Mouse (Mus musculus): ENCODE data around the gene Heatr3. TPM values are rescaled to one million over a fixed set of nuclear protein-coding genes. Genes with fewer than 3 reads are reported as not detected.

Heatr3 gene
- 10 to 100 TPM; 21.5 to 23.3 (median 21.7) TPM for total RNA-seq (2022)

- peak; percentile 98 for DNase-seq (ENCODE audit: low spot score)
These were observed at the start of gene Heatr3 for GRCm38 (mm10) chr8:88137748-88138484. Gene Heatr3, plus strand, starts transcription at chr8:88137855.

- DNase-seq (ENCODE audit: low spot score): no peak
These were observed 49.6 kb upstream of the Heatr3 start for GRCm38 (mm10) chr8:88088006-88088405.

GRCm38 (mm10) chr8:88091661-88092060 is 46.0 kb upstream of the Heatr3 start:
- DNase-seq (ENCODE audit: low spot score): no peak

- no peak for DNase-seq (ENCODE audit: low spot score)
These were observed 44.3 kb upstream of the Heatr3 start for GRCm38 (mm10) chr8:88093367-88093766.

- no peak for DNase-seq (ENCODE audit: low spot score)
These were observed 38.8 kb upstream of the Heatr3 start for GRCm38 (mm10) chr8:88098856-88099255.

GRCm38 (mm10) chr8:88099526-88099925 is 38.1 kb upstream of the Heatr3 start:
- peak; percentile 19 for DNase-seq (ENCODE audit: low spot score)

GRCm38 (mm10) chr8:88109241-88109640 is 28.4 kb upstream of the Heatr3 start:
- DNase-seq (ENCODE audit: low spot score): no peak

- DNase-seq (ENCODE audit: low spot score): peak; percentile 100
These were observed 19.1 kb upstream of the Heatr3 start, which contains the start of gene Cnep1r1 for GRCm38 (mm10) chr8:88118456-88119036. Gene Cnep1r1, plus strand, starts transcription at chr8:88118769.

- DNase-seq (ENCODE audit: low spot score): no peak
These were observed 18.6 kb upstream of the Heatr3 start for GRCm38 (mm10) chr8:88119076-88119475.

GRCm38 (mm10) chr8:88124850-88125249 is 12.8 kb upstream of the Heatr3 start:
- no peak for DNase-seq (ENCODE audit: low spot score)

- no peak for DNase-seq (ENCODE audit: low spot score)
These were observed 8.3 kb upstream of the Heatr3 start for GRCm38 (mm10) chr8:88129397-88129796.

- DNase-seq (ENCODE audit: low spot score): no peak
These were observed 6.8 kb upstream of the Heatr3 start for GRCm38 (mm10) chr8:88130754-88131317.

- no peak for DNase-seq (ENCODE audit: low spot score)
These were observed 1.6 kb downstream of the Heatr3 start for GRCm38 (mm10) chr8:88139256-88139655.

- no peak for DNase-seq (ENCODE audit: low spot score)
These were observed 4.0 kb downstream of the Heatr3 start for GRCm38 (mm10) chr8:88141629-88142028.

- DNase-seq (ENCODE audit: low spot score): no peak
These were observed 6.4 kb downstream of the Heatr3 start for GRCm38 (mm10) chr8:88144041-88144440.

- DNase-seq (ENCODE audit: low spot score): no peak
These were observed 13.3 kb downstream of the Heatr3 start for GRCm38 (mm10) chr8:88150910-88151371.

GRCm38 (mm10) chr8:88160237-88160995 is 22.8 kb downstream of the Heatr3 start:
- DNase-seq (ENCODE audit: low spot score): no peak

- DNase-seq (ENCODE audit: low spot score): peak; percentile 42
These were observed 23.8 kb downstream of the Heatr3 start for GRCm38 (mm10) chr8:88161439-88161838.

GRCm38 (mm10) chr8:88175264-88175663 is 37.6 kb downstream of the Heatr3 start:
- DNase-seq (ENCODE audit: low spot score): no peak

GRCm38 (mm10) chr8:88177291-88177690 is 39.6 kb downstream of the Heatr3 start:
- no peak for DNase-seq (ENCODE audit: low spot score)

- DNase-seq (ENCODE audit: low spot score): no peak
These were observed 45.5 kb downstream of the Heatr3 start for GRCm38 (mm10) chr8:88183121-88183520.

- DNase-seq (ENCODE audit: low spot score): no peak
These were observed 47.3 kb downstream of the Heatr3 start for GRCm38 (mm10) chr8:88184914-88185313.
